Mouse (Mus musculus): ENCODE measurements around the gene Ppp1r13b. TPM values are rescaled to one million over a fixed set of nuclear protein-coding genes. Genes with fewer than 3 reads are reported as not detected.

Gene Ppp1r13b
- polyA plus RNA-seq, 1 experiment from 2014 or later: 37.9 TPM

DNA sequence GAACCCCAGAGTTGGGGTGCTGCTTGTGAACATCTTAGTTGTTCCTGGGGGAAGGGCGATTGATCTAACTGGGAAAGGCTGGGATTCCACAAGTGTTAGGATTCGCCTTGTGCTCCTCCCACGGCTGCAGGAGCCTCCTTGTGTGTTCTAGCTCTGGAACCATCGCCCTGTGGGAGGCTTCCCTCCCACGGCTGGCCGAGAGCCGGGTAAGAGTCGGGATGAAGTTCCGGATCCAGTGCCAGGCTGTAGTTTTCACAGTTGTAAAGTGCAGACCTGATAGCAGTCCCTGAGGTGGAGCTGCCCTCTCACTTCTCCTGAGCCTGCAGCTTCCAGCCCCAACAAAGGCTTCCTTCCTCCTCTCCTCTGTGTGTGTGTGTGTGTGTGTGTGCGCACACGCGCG, 91.4 kb downstream of the Ppp1r13b start:
- no peak overlapping the region for H3K9ac ChIP-seq
- no peak overlapping the region; the same call in 1 of the 2 replicates for H3K4me3 ChIP-seq
- H3K27me3 ChIP-seq: no peaks in the 10 kb centered on the region
- peaks cover 44% of the 10 kb centered on the region for H3K4me1 ChIP-seq (replicated peaks)
- no peaks in the 10 kb centered on the region for H3K9me3 ChIP-seq
- H3K4me2 ChIP-seq: peak overlapping the region; percentile 21
- no peaks in the 10 kb centered on the region for H3K36me3 ChIP-seq
- no peak for ATAC-seq (ENCODE audit: low FRiP score, low read depth)
- 55% methylated on average over 13 of the region's 13 CpGs for whole genome bisulfite sequencing
- 0 out of 2 replicates have a peak overlapping the region, but pooled peaks have one; percentile 2 for H3K27ac ChIP-seq (replicated peaks)

DNA sequence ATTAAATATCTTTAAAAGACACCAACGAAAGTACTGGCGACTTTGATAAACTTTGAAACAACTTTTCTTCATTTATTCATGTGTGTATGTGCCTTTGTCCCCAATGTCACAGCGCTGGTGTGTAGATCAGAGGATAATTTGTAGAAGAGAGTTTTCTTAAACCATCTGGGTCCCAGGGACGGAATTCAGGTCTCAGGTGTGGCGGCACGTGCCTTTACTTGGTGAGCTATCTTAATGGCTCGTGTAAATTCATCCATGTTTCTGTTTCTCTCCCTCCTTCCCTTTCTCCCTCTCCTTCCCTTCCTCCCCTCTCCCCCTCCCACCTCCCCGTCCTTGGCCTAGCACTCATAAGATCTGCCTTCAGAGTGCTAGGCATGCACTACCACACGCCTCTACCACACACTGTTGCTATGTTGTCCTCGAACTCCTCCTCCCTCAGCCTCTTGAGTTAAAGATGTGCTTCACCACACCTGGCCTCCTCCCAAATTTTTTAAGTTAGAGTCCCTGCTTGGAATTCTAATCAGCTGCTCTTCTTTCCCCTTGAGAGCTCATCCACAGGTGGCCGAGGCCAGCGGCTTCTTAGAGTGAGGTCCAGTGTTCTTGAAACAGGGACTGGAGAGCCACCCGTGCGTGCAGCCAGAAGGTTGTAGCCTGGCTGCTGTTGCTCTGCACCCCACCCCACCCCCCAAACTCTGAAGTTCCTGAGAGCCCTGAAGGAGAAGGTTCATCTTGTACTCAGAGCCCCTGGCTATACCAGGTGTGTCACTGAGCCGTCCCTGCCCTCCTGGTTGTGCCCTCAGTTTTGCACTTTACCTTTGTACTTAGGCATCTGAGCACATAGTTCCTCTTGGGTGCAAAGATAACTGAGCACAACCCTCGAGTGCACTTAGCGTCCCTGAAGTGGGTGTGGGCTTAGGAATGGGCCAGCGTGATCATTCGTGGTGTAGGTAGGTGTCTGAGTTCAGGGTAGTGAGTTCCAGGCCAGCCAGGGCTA, 92.8 kb downstream of the Ppp1r13b start:
- Histone ChIP-seq H3K36me3 (no peaks in the 10 kb centered on the region), H3K9ac (peak overlapping the region; percentile 67; the same call in 1 of the 2 replicates), H3K9me3 (no peaks in the 10 kb centered on the region), H3K27me3 (no peaks in the 10 kb centered on the region), H3K27ac (replicated peaks) (peak overlapping the region; percentile 86; the same call in 1 of the 2 replicates), H3K4me3 (peak overlapping the region; percentile 92), H3K4me2 (peak overlapping the region; percentile 97), H3K4me1 (replicated peaks) (peaks cover 47% of the 10 kb centered on the region)
- no peak for ATAC-seq (ENCODE audit: low FRiP score, low read depth)
- 26% methylated on average over 19 of the region's 19 CpGs for WGBS

DNA sequence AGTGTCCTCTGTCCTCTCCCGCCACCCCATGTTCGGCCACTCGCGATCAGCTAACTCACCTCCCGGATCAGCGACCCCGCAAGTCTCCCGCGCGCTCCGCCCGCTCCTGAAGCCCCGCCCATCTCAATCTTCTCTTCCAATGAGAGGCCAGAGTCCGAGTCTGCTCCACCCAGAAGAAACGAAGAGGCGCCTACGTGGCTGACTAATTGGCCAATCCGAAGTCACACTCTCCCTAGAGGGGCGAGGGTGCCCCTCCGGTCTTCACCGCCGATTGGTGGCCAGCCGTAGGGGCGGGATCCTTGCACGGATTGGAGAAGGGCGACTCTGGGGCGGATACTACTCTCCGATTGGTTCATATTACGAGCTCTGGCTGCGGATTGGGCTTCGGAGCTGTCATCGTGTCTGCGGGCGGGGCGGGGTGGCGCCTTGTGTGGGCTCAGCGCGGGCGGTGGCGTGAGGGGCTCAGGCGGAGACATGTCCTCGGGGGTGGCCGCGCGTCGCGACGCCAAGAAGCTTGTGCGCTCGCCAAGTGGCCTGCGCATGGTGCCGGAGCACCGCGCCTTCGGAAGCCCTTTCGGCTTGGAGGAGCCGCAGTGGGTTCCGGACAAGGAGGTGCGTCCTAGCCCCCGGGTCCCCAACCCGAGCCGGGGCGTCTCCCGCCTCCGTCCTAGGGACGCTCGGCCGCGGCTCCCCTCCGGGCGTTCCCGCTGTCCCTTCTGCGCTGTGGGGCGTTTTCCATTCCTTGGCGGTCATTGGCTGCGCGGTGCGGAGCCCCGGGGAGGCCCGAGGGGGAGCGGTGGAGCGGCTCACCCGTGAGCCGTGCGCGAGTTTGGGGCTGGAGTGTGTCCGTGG, 93.9 kb downstream of the Ppp1r13b start, which contains the start of the genes Xrcc3 and Zfyve21:
TSS of gene Xrcc3 (minus strand) at position 108 of the 852 bp plus-strand sequence.
TSS of gene Zfyve21 (plus strand) at position 405 of the 852 bp plus-strand sequence.
- H3K4me1 ChIP-seq (replicated peaks): peaks cover 53% of the 10 kb centered on the region

DNA sequence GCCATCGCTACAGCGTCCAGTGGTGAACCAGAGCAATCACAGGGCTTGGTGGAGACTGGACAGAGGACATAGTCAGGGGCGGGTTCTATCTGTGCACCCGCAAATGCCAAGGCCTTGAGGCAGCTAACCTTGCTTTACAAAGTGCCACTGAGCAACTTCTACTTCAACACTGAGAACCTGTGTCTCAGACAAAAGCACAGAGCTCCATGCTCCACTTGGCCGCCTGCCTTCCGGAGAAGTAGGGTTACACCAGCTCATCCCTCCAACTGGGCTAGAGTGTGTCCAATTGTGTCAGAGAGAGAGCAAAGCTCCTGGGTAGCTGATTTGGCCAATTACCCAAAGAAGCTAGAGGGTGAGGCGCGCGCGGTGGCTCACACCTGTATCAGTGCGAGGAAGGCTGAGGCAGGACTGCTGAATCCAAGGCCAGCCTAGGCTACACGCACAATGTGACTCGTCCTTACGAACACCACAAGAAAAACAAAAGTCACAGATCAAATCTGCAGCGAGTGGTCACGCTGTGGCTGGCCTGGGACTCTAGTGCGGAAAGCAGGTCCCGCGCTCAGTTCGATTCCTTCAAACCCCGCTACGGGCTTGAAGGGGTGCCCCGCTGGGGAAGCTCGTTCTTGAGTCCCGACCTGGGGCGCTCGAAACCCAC, 94.7 kb downstream of the Ppp1r13b start:
- Histone ChIP-seq H3K36me3 (0 out of 2 replicates have a peak, but pooled peaks cover 2% of the 10 kb centered on the region), H3K27me3 (no peaks in the 10 kb centered on the region), H3K4me3 (peak overlapping the region; percentile 92), H3K4me2 (peak overlapping the region; percentile 76), H3K9ac (peak overlapping the region; percentile 25), H3K27ac (replicated peaks) (0 out of 2 replicates have a peak overlapping the region, but pooled peaks have one; percentile 9), H3K4me1 (replicated peaks) (peaks cover 53% of the 10 kb centered on the region), H3K9me3 (no peaks in the 10 kb centered on the region)
- WGBS: 6% methylated on average over 27 of the region's 27 CpGs
- ATAC-seq (ENCODE audit: low FRiP score, low read depth): no peak

More for the DNA sequence above, 93.9 kb downstream of the Ppp1r13b start, which contains the start of the genes Xrcc3 and Zfyve21:
- H3K9me3 ChIP-seq: no peaks in the 10 kb centered on the region
- under 1% methylated on average over 85 of the region's 87 CpGs for WGBS
- peak within 1 kb of the TSS; percentile 92 for H3K4me3 ChIP-seq
- H3K27me3 ChIP-seq: no peaks in the 10 kb centered on the region
- H3K27ac ChIP-seq (replicated peaks): peak within 1 kb of the TSS; percentile 86
- peak within 1 kb of the TSS; percentile 67 for H3K9ac ChIP-seq
- H3K36me3 ChIP-seq: no peaks in the 10 kb centered on the region
- peak; percentile 100 for ATAC-seq (ENCODE audit: low FRiP score, low read depth)
- H3K4me2 ChIP-seq: peak within 1 kb of the TSS; percentile 97

DNA sequence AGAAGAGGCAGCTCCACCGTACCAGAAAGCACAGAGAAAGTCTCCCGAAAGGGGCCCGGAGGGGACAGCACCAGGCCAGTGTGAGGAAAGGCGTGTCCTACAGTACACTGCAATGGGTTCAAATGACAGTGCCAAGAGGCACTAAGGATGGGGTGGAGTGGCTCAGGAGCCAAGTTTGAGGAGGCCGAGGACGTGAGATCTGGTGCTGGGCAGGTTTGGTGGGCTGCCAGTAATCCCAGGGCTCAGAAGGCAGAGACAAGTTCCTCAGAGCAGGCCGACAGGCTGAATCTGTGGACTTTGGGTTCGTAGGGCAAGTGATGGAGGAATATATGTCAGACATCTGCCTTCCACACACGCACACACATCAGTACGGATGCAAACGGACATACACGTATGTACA, 95.3 kb downstream of the Ppp1r13b start:
- no peaks in the 10 kb centered on the region for H3K9me3 ChIP-seq
- no peak overlapping the region for H3K9ac ChIP-seq
- peaks cover 53% of the 10 kb centered on the region for H3K4me1 ChIP-seq (replicated peaks)
- H3K27me3 ChIP-seq: no peaks in the 10 kb centered on the region
- 68% methylated on average over 12 of the region's 12 CpGs for WGBS
- H3K4me3 ChIP-seq: no peak overlapping the region
- peak overlapping the region; percentile 76 for H3K4me2 ChIP-seq
- H3K27ac ChIP-seq (replicated peaks): no peak overlapping the region
- no peak for ATAC-seq (ENCODE audit: low FRiP score, low read depth)
- H3K36me3 ChIP-seq: 0 out of 2 replicates have a peak, but pooled peaks cover 6% of the 10 kb centered on the region

DNA sequence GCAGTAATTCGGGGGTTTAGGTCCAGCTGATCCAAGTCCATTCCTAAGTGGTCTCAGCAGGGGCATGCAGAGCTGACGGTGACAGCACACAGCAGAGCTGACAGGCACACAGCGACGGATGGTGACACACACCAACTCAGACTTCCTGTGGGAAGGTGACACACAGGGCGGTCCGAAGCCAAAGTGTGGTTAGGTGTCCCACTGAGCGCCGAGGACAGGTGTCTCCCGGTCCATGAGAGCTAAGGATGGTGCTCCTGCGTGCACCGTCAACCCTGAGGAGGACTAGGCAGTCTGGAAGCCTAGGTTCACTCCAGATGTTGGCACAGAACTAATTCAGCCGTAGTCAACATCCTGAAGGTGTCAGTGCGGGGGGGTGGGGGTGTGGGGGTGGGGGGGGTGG, 95.8 kb downstream of the Ppp1r13b start:
- Histone ChIP-seq H3K4me2 (no peak overlapping the region), H3K36me3 (0 out of 2 replicates have a peak, but pooled peaks cover 6% of the 10 kb centered on the region), H3K9me3 (no peaks in the 10 kb centered on the region), H3K27ac (replicated peaks) (no peak overlapping the region), H3K27me3 (no peaks in the 10 kb centered on the region), H3K9ac (no peak overlapping the region), H3K4me1 (replicated peaks) (peaks cover 52% of the 10 kb centered on the region), H3K4me3 (no peak overlapping the region)
- ATAC-seq (ENCODE audit: low FRiP score, low read depth): no peak
- WGBS: 89% methylated on average over 13 of the region's 13 CpGs

DNA sequence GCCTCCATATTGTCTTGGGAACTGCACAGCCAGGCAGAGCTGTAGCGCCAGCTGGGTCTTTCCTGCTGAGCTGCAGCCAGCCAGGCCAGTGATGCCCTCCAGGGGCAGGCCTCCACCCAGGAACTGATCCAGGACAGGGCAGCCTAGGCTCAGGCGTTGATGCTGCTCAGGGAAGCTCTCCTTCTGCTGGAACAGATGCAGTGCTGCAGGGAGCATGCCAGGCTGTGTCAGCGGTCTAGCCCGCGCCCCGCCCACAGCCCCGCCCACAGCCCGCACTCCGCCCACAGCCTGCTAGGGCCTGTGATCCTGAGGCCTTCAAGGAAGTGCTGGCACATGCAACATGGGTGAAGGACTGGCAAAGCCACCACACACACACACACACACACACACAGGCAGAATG, 98.1 kb downstream of the Ppp1r13b start:
- Histone ChIP-seq H3K4me1 (replicated peaks) (peaks cover 29% of the 10 kb centered on the region), H3K36me3 (peaks cover 9% of the 10 kb centered on the region), H3K9ac (0 out of 2 replicates have a peak overlapping the region, but pooled peaks have one; percentile 1), H3K9me3 (no peaks in the 10 kb centered on the region), H3K4me2 (peak overlapping the region; percentile 31), H3K27ac (replicated peaks) (peak overlapping the region; percentile 47), H3K27me3 (no peaks in the 10 kb centered on the region), H3K4me3 (no peak overlapping the region)
- ATAC-seq (ENCODE audit: low FRiP score, low read depth): 0 out of 2 replicates have a peak, but pooled peaks have one; percentile 5
- 2% methylated on average over 9 of the region's 9 CpGs for WGBS

DNA sequence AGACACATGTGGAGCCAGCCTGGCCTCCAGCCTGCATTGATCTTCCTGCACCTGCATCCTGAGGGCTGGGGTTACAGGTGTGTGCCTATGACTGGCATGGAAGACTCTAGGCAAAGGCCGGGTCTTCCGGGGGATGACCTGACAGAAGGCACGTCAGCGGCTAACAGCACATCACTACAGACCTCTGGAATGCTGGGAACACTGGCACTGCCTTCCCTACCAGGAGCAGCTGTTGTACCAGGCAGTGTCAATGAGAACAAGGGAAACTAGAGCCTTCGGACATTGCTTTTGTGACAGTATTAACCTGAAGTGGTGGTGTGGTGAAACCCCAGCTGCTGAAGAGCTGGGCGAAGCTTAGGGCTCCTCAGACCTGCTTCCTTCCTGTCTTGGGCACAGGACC, 99.1 kb downstream of the Ppp1r13b start:
- 93% methylated on average over 6 of the region's 6 CpGs for WGBS
- no peaks in the 10 kb centered on the region for H3K27me3 ChIP-seq
- no peak overlapping the region for H3K4me2 ChIP-seq
- H3K4me1 ChIP-seq (replicated peaks): peaks cover 24% of the 10 kb centered on the region
- no peak overlapping the region for H3K4me3 ChIP-seq
- H3K36me3 ChIP-seq: peaks cover 9% of the 10 kb centered on the region
- H3K9me3 ChIP-seq: no peaks in the 10 kb centered on the region
- H3K9ac ChIP-seq: no peak overlapping the region
- no peak for ATAC-seq (ENCODE audit: low FRiP score, low read depth)
- H3K27ac ChIP-seq (replicated peaks): no peak overlapping the region

DNA sequence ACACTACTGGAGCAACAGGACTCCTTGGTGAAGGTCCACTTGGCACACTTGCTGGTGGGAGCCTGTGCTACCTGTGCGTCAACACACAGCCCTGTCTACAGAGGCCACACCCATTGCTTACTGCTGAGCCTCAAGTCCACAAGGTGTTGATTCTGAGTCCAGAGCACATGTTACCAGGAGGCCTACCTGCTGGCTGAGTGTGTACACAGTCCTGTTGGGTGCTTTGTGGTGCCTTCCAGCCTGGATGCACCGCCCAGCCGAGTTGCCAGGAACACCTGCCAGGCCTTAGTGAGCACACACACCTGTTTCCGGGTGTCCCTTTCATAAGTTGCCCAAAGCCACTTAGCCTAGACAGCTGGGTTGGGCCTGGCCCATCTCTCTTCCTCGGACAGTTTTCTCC, 104.4 kb downstream of the Ppp1r13b start:
- Histone ChIP-seq H3K9me3 (no peaks in the 10 kb centered on the region), H3K27ac (replicated peaks) (no peak overlapping the region), H3K4me1 (replicated peaks) (no peaks in the 10 kb centered on the region), H3K4me2 (no peak overlapping the region), H3K36me3 (peaks cover 24% of the 10 kb centered on the region), H3K27me3 (no peaks in the 10 kb centered on the region), H3K9ac (no peak overlapping the region), H3K4me3 (no peak overlapping the region)
- ATAC-seq (ENCODE audit: low FRiP score, low read depth): no peak
- WGBS: 88% methylated on average over 5 of the region's 5 CpGs

DNA sequence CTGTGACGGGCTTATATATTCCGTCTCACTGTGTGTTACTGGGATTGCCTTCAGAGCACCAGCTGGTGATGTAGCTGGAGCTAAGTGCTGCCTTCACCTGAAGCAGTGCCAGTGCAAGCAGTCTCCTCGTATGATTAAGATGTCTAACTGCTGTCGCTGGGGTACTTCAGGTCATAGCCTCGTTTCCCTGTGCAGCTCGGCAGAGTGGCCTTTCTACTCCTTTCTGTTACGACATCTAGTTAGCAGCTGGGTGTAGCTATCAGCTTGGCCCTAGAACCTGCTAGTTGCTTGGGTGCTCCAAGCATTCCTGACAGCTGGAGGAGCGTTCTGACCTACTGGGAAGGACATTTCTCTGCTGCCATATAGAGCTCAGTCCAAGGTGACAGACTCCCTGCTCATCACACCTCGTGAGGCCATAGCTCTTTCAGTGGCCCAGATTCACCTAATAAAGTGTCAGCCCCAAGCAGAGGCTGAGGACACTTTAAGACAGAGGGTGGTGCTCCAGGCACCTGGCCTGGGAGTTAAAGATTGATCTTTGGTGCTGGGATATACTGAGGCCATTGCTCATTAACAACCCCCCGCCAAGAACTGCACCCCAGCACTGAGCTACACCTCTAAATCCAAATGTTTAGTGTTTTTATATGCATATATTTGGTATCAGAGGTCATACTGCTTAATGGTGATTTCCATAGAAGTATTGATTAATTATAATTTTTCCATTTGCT, 107.3 kb downstream of the Ppp1r13b start:
- no peaks in the 10 kb centered on the region for H3K4me1 ChIP-seq (replicated peaks)
- no peaks in the 10 kb centered on the region for H3K27me3 ChIP-seq
- no peak overlapping the region for H3K27ac ChIP-seq (replicated peaks)
- H3K4me3 ChIP-seq: no peak overlapping the region
- ATAC-seq (ENCODE audit: low FRiP score, low read depth): no peak
- WGBS: 89% methylated on average over 10 of the region's 10 CpGs
- no peaks in the 10 kb centered on the region for H3K9me3 ChIP-seq
- H3K36me3 ChIP-seq: peaks cover 25% of the 10 kb centered on the region
- no peak overlapping the region for H3K9ac ChIP-seq
- H3K4me2 ChIP-seq: no peak overlapping the region
